Mouse (Mus musculus) heart, adult 11 months (tissue): ENCODE results near the gene Rhd.

Experiments used
- DNase-seq: peaks from one replicate; pipeline ENCODE4 v3.0.0; 2022

The Rhd gene

GRCm38 (mm10) chr4:134863937-134864729 is at the start of gene Rhd:
Rhd (plus strand) TSS chr4:134864536.
- DNase-seq: no peak

GRCm38 (mm10) chr4:134817706-134818105 is 46.6 kb upstream of the Rhd start:
- peak; percentile 79 for DNase-seq

GRCm38 (mm10) chr4:134821061-134821460 is 43.3 kb upstream of the Rhd start:
- DNase-seq: no peak

- no peak for DNase-seq
Measured at GRCm38 (mm10) chr4:134823560-134823959, 40.8 kb upstream of the Rhd start.

GRCm38 (mm10) chr4:134825864-134826263 is 38.5 kb upstream of the Rhd start:
- DNase-seq: peak; percentile 71

- peak; percentile 45 for DNase-seq
Measured at GRCm38 (mm10) chr4:134826348-134826747, 38.0 kb upstream of the Rhd start.

- DNase-seq: peak; percentile 78
Measured at GRCm38 (mm10) chr4:134827806-134828205, 36.5 kb upstream of the Rhd start.

GRCm38 (mm10) chr4:134831934-134832333 is 32.4 kb upstream of the Rhd start:
- DNase-seq: peak; percentile 21

GRCm38 (mm10) chr4:134835486-134835885 is 28.9 kb upstream of the Rhd start:
- DNase-seq: peak; percentile 70

- peak; percentile 51 for DNase-seq
Measured at GRCm38 (mm10) chr4:134838221-134838620, 26.1 kb upstream of the Rhd start.

GRCm38 (mm10) chr4:134838706-134839105 is 25.6 kb upstream of the Rhd start:
- DNase-seq: peak; percentile 70

GRCm38 (mm10) chr4:134840231-134840630 is 24.1 kb upstream of the Rhd start:
- DNase-seq: peak; percentile 79

GRCm38 (mm10) chr4:134843566-134843965 is 20.8 kb upstream of the Rhd start:
- peak; percentile 79 for DNase-seq

GRCm38 (mm10) chr4:134847587-134847986 is 16.7 kb upstream of the Rhd start:
- peak; percentile 90 for DNase-seq

- DNase-seq: peak; percentile 57
Measured at GRCm38 (mm10) chr4:134850551-134850950, 13.8 kb upstream of the Rhd start.

- DNase-seq: peak; percentile 1
Measured at GRCm38 (mm10) chr4:134851236-134851635, 13.1 kb upstream of the Rhd start.

GRCm38 (mm10) chr4:134851876-134852275 is 12.5 kb upstream of the Rhd start:
- DNase-seq: peak; percentile 88

- no peak for DNase-seq
Measured at GRCm38 (mm10) chr4:134852438-134853255, 11.7 kb upstream of the Rhd start.

GRCm38 (mm10) chr4:134853259-134853636 is 11.1 kb upstream of the Rhd start, which contains the start of gene Maco1:
Maco1 (minus strand) TSS chr4:134853345.
- DNase-seq: no peak

GRCm38 (mm10) chr4:134853637-134854485 is 10.5 kb upstream of the Rhd start:
- peak; percentile 100 for DNase-seq

- DNase-seq: no peak
Measured at GRCm38 (mm10) chr4:134855371-134855770, 9.0 kb upstream of the Rhd start.

GRCm38 (mm10) chr4:134856056-134856455 is 8.3 kb upstream of the Rhd start:
- no peak for DNase-seq

- DNase-seq: no peak
Measured at GRCm38 (mm10) chr4:134856501-134856900, 7.8 kb upstream of the Rhd start.
